Mouse (Mus musculus) embryonic facial prominence, embryonic 12.5 days (tissue): ENCODE measurements around the gene Cyp2d11. TPM values are rescaled to one million over a fixed set of nuclear protein-coding genes. Genes with fewer than 3 reads are reported as not detected.
A peak's percentile ranks its signal among the peaks of the same experiment; 100 is the strongest.

ENCODE experiments used
- ATAC-seq: fragments of 200-750 bp; cut with Nextera tagmentation; 2 replicates; pipeline ENCODE4 v1.8.0; 2017; ENCODE audit not compliant: insufficient number of reproducible peaks, insufficient read depth, low FRiP score, low TSS enrichment
- H3K27ac ChIP-seq: fragments of 300-500 bp; sonication (generic); 2 replicates; pipeline ENCODE4 v1.5.1; 2016; ENCODE audit warnings: mild to moderate bottlenecking
- H3K27me3 ChIP-seq: fragments of 300-500 bp; sonication (generic); 2 replicates; pipeline ENCODE4 v1.6.1; 2016; ENCODE audit warnings: mild to moderate bottlenecking, moderate library complexity
- H3K36me3 ChIP-seq: fragments of 300-500 bp; sonication (generic); 2 replicates; pipeline ENCODE4 v1.6.1; 2016; ENCODE audit warnings: mild to moderate bottlenecking
- H3K4me1 ChIP-seq: fragments of 300-500 bp; sonication (generic); 2 replicates; pipeline ENCODE4 v1.6.1; 2016
- H3K4me2 ChIP-seq: fragments of 300-500 bp; sonication (generic); replicated peaks from 2 replicates; pipeline ENCODE4 v1.6.1; 2016; ENCODE audit warnings: mild to moderate bottlenecking, moderate library complexity
- H3K4me3 ChIP-seq: fragments of 300-500 bp; sonication (generic); 2 replicates; pipeline ENCODE4 v1.5.1; 2016; ENCODE audit warnings: mild to moderate bottlenecking
- H3K9ac ChIP-seq: fragments of 300-500 bp; sonication (generic); 2 replicates; pipeline ENCODE4 v1.6.1; 2016; ENCODE audit warnings: mild to moderate bottlenecking, moderate library complexity
- H3K9me3 ChIP-seq: fragments of 300-500 bp; sonication (generic); 2 replicates; pipeline ENCODE4 v1.6.1; 2016; ENCODE audit warnings: mild to moderate bottlenecking, moderate library complexity
- WGBS: fragments of 180-500 bp; shearing (Covaris S2); methylation state at CpG from one replicate; pipeline ENCODE4 v1.1.7; 2016; 5-methylcytosine and 5-hydroxymethylcytosine counted together
- polyA plus RNA-seq: library from polyadenylated mRNA; unstranded; fragments of >200 nt; fragmentation: Nextera tagmentation; extraction: Ambion mirVana; gene quantifications from 2 replicates; pipeline ENCODE4 v1.2.1, GENCODE M21; 2016

Gene Cyp2d11
- polyA plus RNA-seq, 1 experiment from 2014 or later: not detected

DNA sequence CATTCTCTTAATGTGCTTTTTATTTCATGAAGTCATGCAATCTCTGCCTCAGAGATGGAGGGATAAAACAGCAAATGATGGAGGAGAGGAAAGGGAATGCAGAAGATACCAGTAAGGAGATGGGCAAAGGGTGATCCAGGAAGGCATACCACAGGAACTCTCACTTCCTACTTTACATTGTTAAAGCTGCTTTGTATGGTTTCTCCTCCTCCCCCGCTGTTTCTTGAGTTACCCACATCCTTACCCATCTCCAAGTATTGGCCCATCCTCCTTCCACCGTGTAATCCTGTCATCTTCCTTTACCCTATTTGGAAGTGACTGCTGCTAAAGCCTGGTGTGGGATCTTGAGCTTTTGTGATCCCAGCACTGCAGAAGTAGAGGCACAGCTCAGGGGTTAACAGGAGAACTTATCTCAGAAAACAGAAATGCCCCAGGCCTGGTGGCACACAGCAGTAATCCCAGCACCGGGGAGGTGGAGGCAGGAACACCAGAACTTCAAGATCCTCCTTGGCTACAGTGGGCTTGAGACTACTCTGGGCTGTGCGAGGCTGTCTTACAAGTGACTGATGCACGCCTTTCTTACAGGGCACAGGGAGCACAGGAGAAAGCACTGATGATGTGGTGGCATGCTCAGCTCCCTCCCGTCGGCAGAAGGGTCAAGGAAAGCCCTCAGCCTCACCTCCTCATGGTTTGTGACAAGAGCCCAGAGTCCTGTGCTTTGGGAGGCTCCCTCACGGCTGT is 45.4 kb downstream of the Cyp2d11 start:
- Histone ChIP-seq H3K4me2 (no peak overlapping the region), H3K4me1 (peaks cover 20% of the 10 kb centered on the region), H3K9me3 (no peaks in the 10 kb centered on the region), H3K27me3 (no peaks in the 10 kb centered on the region), H3K36me3 (peaks cover 36% of the 10 kb centered on the region), H3K9ac (no peak overlapping the region), H3K27ac (no peak overlapping the region), H3K4me3 (no peak overlapping the region)
- no peak for ATAC-seq
- 89% methylated on average over 8 of the region's 8 CpGs for WGBS

DNA sequence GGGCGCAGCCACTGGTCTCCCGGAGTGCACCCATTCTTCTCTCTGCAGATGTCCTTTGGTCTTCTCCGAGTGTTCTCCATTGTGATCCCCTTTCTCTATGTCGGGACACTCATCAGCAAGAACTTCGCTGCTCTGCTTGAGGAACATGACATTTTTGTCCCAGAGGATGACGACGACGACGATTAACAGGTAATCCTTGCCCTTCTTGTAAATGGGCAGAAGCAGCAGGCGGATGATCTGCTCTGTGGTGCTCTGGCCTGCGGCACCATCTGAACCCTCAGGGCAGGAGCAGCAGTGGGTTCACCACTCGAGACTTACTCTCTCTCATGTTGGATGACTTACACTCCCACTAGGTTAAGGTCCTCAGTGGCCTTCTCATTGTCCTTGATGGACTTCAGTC is 46.0 kb downstream of the Cyp2d11 start:
- Histone ChIP-seq H3K27ac (no peak overlapping the region), H3K27me3 (no peaks in the 10 kb centered on the region), H3K4me3 (no peak overlapping the region), H3K4me1 (peaks cover 15% of the 10 kb centered on the region), H3K36me3 (peaks cover 36% of the 10 kb centered on the region), H3K4me2 (no peak overlapping the region), H3K9ac (no peak overlapping the region), H3K9me3 (no peaks in the 10 kb centered on the region)
- 93% methylated on average over 12 of the region's 12 CpGs for WGBS
- ATAC-seq: no peak

DNA sequence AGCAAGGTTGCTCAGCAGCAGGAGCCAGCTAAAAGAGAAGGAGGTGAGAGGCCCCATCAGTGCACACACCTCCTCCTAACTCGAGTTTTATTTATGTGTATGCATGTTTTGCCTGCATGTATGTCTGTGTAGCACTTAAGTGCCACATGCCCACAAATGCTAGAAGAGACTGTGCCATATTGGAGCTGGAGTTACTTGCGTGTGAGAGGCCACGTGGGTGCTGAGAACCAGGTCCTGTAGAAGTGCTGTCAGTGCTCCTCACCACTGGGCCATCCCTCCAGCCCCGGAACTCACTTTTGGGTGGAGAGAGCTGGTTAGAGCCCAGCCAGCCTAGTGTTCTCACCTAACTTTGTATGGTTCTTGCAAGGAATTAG is 46.5 kb downstream of the Cyp2d11 start:
- Histone ChIP-seq H3K9me3 (no peaks in the 10 kb centered on the region), H3K36me3 (peaks cover 36% of the 10 kb centered on the region), H3K27ac (no peak overlapping the region), H3K27me3 (no peaks in the 10 kb centered on the region), H3K9ac (peak overlapping the region; percentile 63), H3K4me1 (peaks cover 13% of the 10 kb centered on the region), H3K4me2 (peak overlapping the region; percentile 89), H3K4me3 (peak overlapping the region; percentile 60; the same call in 1 of the 2 replicates)
- 80% methylated on average over 4 of the region's 4 CpGs for WGBS
- ATAC-seq: no peak

DNA sequence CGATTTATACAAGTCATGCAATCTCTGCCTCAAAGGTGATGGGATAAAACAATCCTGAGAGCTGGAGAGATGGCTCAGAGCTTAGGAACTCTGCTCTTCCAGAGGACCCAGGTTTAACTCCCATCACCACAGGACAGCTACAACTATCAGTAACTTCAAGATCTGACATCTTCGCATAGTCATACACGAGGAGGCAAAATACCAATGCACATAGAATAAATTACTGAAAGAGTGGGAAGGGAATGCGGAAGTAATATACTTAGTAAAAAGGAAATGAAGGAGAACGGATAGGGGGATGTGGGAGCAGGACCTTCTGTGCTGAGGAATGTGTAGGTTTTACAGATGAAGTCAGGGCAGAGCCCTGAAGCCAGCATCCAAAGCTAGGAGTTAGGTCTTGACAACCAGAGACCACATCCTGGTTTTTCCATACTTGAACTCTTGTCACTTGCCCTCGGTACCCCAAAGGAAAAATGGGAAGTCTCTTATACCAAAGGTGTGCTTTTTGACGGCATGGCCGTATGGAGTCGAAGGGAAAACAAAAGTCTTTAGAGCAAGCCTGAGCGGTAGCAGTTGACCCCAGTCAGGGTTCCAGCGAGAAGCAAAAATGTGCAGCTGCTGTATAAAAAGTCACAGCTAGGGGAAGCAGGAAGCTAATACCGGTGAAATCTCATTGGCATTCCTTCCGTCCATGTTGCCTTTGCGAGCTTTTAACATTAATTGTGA is 47.1 kb downstream of the Cyp2d11 start:
- 62% methylated on average over 14 of the region's 14 CpGs for WGBS
- Histone ChIP-seq H3K27ac (peak overlapping the region; percentile 76; the same call in 1 of the 2 replicates), H3K27me3 (no peaks in the 10 kb centered on the region), H3K4me2 (peak overlapping the region; percentile 89), H3K9me3 (no peaks in the 10 kb centered on the region), H3K4me1 (peaks cover 16% of the 10 kb centered on the region), H3K36me3 (peaks cover 36% of the 10 kb centered on the region), H3K4me3 (peak overlapping the region; percentile 60), H3K9ac (peak overlapping the region; percentile 63)
- no peak for ATAC-seq

DNA sequence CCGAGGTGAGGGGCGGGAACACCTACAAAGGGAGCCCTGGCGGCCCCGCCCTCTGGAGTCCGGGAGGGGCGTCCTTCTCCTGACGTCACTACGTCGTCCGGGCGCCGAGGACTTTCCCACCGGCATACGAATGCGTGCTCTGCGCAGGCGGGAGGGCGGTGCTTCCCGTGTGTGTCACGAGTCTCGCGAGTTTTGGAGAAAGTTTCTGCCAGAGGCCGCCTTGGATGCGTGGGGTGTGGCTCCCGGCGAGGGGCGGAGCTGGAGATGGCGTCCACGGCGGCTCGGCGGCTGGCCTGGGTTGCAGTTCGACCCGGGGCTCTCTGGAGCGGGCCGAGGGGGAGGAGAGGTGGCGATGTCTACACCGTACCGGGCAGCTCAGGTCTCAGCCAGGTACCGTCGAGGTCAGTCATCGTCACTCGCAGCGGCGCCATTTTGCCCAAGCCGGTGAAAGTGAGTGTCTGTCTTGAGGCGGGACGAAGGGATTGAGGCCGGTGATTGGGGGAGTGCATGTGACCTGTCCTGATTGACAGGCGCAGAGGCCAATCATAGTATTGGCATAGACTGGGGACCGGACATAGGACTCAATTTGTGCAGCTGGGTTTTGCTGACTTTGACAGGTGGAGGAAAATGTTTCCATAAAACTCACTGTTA is 47.9 kb downstream of the Cyp2d11 start:
- Histone ChIP-seq H3K9ac (peak overlapping the region; percentile 63), H3K4me2 (peak overlapping the region; percentile 89), H3K36me3 (peaks cover 33% of the 10 kb centered on the region), H3K4me3 (peak overlapping the region; percentile 60), H3K4me1 (peaks cover 21% of the 10 kb centered on the region), H3K27ac (peak overlapping the region; percentile 76; the same call in 1 of the 2 replicates), H3K27me3 (no peaks in the 10 kb centered on the region), H3K9me3 (no peaks in the 10 kb centered on the region)
- ATAC-seq: peak; percentile 95
- WGBS: under 1% methylated on average over 51 of the region's 51 CpGs

DNA sequence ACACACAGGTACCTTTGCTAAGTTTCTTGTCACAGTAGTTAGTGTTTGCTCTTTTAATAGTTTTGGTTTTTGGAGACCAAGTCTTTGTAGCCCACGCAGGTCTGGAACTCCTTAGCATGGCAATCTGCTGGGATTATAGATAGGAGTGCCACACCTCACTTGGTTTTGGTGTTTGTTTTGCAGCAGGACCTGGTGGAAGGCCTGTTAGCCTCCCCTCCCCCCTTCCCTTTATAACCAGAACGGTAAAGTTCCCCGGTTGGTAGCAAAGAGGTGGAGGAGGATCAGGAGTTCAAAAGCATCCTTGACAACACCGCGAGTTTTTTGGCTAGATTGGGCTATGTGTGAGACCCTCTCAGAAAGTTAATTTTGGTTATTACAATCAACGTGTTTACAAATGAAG is 48.9 kb downstream of the Cyp2d11 start:
- Histone ChIP-seq H3K4me2 (no peak overlapping the region), H3K9me3 (no peaks in the 10 kb centered on the region), H3K9ac (no peak overlapping the region), H3K27ac (no peak overlapping the region), H3K27me3 (no peaks in the 10 kb centered on the region), H3K4me1 (peaks cover 29% of the 10 kb centered on the region), H3K36me3 (peaks cover 24% of the 10 kb centered on the region), H3K4me3 (no peak overlapping the region)
- ATAC-seq: no peak
- 91% methylated on average over 6 of the region's 6 CpGs for WGBS

DNA sequence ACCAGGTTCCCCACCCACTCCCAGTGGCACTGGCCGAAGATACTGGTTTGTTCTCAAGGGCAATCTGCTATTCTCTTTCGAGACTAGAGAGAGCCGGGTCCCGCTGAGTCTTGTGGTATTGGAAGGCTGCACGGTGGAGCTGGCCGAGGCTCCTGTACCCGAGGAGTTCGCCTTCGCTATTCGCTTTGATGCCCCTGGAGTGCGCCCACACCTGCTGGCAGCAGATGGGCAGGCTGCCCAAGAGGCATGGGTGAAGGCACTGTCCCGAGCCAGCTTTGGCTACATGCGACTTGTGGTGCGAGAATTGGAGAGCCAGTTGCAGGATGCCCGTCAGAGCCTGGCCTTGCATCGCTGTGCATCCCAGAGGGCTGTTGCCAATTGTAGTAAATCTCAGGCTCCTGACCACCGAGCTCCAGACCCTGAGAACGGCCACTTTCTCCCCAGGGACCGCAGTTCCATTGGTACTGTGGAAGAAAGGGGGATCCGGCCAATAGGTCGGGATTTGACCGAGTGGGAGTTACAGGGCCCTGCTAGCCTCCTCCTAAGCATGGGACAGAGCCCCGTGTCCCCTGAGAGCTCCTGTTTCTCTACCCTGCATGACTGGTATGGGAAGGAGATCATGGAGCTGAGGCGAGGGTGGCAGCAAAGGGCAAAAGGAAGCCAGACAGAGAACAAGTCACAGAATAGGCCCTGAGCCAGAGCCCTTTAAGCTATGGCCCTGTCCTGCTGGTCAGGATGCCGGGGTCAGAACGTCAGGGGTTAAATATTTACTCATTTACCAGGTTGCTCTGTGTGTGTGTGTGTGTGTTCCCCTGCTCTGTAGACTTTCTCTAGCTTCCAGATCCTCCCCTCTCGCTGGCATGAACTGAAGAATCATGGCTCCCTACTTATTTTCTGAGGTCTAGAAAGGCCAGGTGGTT is 50.2 kb downstream of the Cyp2d11 start:
- Histone ChIP-seq H3K4me1 (peaks cover 29% of the 10 kb centered on the region), H3K4me2 (no peak overlapping the region), H3K27me3 (no peaks in the 10 kb centered on the region), H3K9me3 (no peaks in the 10 kb centered on the region), H3K36me3 (peaks cover 10% of the 10 kb centered on the region), H3K27ac (no peak overlapping the region), H3K9ac (no peak overlapping the region), H3K4me3 (no peak overlapping the region)
- 89% methylated on average over 27 of the region's 27 CpGs for WGBS
- no peak for ATAC-seq

DNA sequence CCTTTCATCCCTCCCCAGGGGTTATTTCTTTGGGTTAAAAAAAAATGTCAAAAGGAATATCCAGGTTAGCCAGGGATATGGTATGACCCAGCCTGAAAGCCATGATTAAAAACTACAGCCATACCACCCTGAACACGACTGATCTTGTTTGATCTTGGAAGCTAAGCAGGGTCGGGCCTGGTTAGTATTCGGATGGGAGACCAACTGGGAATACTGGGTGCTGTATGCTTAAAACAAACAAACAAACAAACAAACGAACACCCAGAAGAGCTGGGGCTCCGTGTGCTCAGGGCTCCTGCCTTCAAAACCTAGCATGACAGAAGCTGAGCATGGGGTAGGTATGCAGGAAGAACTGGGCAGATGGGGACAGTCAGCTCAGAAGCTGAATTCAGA is 51.3 kb downstream of the Cyp2d11 start:
- WGBS: 72% methylated on average over 5 of the region's 5 CpGs
- Histone ChIP-seq H3K27ac (0 out of 2 replicates have a peak overlapping the region, but pooled peaks have one; percentile 67), H3K9me3 (no peaks in the 10 kb centered on the region), H3K27me3 (no peaks in the 10 kb centered on the region), H3K4me1 (peaks cover 33% of the 10 kb centered on the region), H3K36me3 (no peaks in the 10 kb centered on the region), H3K9ac (no peak overlapping the region), H3K4me2 (no peak overlapping the region), H3K4me3 (no peak overlapping the region)
- no peak for ATAC-seq

DNA sequence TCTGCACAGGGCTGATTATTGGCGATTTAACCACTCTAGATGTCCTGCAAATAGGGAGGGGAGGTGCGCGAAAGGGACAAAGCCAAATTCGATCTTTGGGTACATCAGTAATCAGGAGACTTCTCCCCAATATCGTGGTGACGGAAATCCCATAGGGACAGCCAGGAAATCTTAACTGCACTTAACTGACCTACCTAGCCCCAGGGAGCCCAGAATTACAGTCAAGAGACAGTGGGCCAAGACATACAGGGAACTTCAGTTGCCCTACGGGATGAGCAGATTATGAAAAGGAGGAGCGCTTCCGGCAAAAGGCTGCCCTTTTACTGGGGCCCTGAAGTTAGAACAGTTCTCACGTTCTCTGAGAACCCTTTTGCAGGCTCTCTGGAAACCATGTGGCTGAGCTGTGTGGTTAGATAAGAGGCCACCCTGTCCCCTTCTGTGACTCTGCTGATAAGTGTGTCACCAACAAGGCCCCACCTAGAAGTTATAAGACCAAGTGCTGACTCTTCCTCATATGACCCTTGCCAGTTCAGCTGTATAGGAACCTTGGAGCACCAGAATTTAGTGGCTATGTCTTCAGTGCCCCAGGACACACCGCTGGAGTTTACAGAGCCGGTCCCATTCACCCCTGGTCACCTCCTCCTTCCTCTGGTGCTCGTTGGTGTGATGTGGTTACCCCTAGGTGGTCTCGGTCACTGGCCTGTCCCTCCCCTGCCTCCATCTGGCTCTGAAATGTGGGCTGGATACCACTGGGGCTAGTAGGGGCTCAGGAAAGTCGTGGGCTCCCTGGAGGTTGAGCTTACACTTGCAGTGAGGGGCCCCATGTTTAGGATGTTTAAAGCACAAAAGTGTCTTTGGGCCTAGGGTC is 51.9 kb downstream of the Cyp2d11 start:
- Histone ChIP-seq H3K4me1 (peaks cover 32% of the 10 kb centered on the region), H3K9ac (peak overlapping the region; percentile 79; the same call in 1 of the 2 replicates), H3K4me3 (peak overlapping the region; percentile 48), H3K27me3 (no peaks in the 10 kb centered on the region), H3K36me3 (no peaks in the 10 kb centered on the region), H3K9me3 (no peaks in the 10 kb centered on the region), H3K4me2 (peak overlapping the region; percentile 76), H3K27ac (peak overlapping the region; percentile 67)
- ATAC-seq: no peak
- 60% methylated on average over 15 of the region's 15 CpGs for WGBS

DNA sequence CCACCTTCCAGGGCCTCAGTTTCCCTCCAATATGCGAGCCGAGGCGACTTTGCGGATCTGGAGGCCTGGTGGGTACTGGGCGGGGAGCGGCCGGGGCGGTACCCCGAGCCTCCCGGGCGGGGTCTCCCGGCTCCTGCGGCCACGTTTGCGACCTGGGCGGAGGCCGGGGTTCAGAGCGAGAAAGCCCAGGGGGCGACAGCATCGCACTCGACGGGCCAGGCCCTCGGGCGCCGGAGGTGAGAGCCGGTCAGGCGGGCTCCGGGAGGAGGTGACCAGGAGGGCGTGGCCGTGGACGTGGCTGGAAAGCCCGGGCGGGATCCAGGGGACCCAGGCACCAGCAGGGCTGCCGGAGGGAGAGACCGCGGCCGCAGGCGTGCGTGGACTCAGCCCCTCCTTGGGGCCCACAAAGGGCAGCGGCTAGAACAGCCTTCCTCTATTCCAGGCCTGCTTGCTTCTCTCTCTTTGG is 52.8 kb downstream of the Cyp2d11 start:
- Histone ChIP-seq H3K9me3 (no peaks in the 10 kb centered on the region), H3K36me3 (peaks cover 4% of the 10 kb centered on the region; the same call in 1 of the 2 replicates), H3K4me1 (peaks cover 31% of the 10 kb centered on the region), H3K27me3 (no peaks in the 10 kb centered on the region), H3K4me2 (peak overlapping the region; percentile 76), H3K9ac (peak overlapping the region; percentile 79), H3K27ac (peak overlapping the region; percentile 67), H3K4me3 (peak overlapping the region; percentile 48)
- 2% methylated on average over 40 of the region's 40 CpGs for WGBS
- no peak for ATAC-seq
